Mouse (Mus musculus) liver, embryonic 16.5 days (tissue): ENCODE measurements around the gene Tppp3. TPM values are rescaled to one million over a fixed set of nuclear protein-coding genes. Genes with fewer than 3 reads are reported as not detected.
A peak's percentile ranks its signal among the peaks of the same experiment; 100 is the strongest.

ENCODE experiments used
- ATAC-seq: fragments of 200-750 bp; cut with Nextera tagmentation; 2 replicates; pipeline ENCODE4 v1.8.0; 2017; ENCODE audit warnings: low read depth, mild to moderate bottlenecking, moderate number of reproducible peaks, moderate library complexity
- H3K27ac ChIP-seq: fragments of 300-500 bp; sonication (generic); 2 replicates; pipeline ENCODE4 v1.5.1; 2014; ENCODE audit warnings: mild to moderate bottlenecking, low read length
- H3K27me3 ChIP-seq: fragments of 300-500 bp; sonication (generic); 2 replicates; pipeline ENCODE4 v1.6.1; 2014; ENCODE audit warnings: low read depth, low read length, mixed read lengths; ENCODE audit not compliant: control insufficient read depth, insufficient read depth
- H3K36me3 ChIP-seq: fragments of 300-500 bp; sonication (generic); 2 replicates; pipeline ENCODE4 v1.6.1; 2014; ENCODE audit warnings: mild to moderate bottlenecking; ENCODE audit not compliant: control insufficient read depth, insufficient read depth
- H3K4me1 ChIP-seq: fragments of 300-500 bp; sonication (generic); 2 replicates; pipeline ENCODE4 v1.6.1; 2014; ENCODE audit warnings: low read depth, low read length, mixed read lengths; ENCODE audit not compliant: control insufficient read depth
- H3K4me2 ChIP-seq: fragments of 300-500 bp; sonication (generic); 2 replicates; pipeline ENCODE4 v1.6.1; 2014; ENCODE audit warnings: low read depth, low read length, mixed read lengths
- H3K4me3 ChIP-seq: fragments of 300-500 bp; sonication (generic); 2 replicates; pipeline ENCODE4 v1.5.1; 2014; ENCODE audit warnings: low read depth, mild to moderate bottlenecking, low read length
- H3K9ac ChIP-seq: fragments of 300-500 bp; sonication (generic); 2 replicates; pipeline ENCODE4 v1.6.1; 2014; ENCODE audit warnings: low read depth, low read length
- H3K9me3 ChIP-seq: fragments of 300-500 bp; sonication (generic); replicated peaks from 2 replicates; pipeline ENCODE4 v1.6.1; 2016; ENCODE audit warnings: low read length; ENCODE audit not compliant: control insufficient read depth
- WGBS: fragments of 180-500 bp; shearing (Covaris S2); extraction: QIAGEN DNeasy Blood & Tissue Kit; methylation state at CpG from one replicate; pipeline ENCODE4 v1.1.7; 2014; ENCODE audit not compliant: insufficient replicate concordance; 5-methylcytosine and 5-hydroxymethylcytosine counted together
- polyA plus RNA-seq: library from polyadenylated mRNA; unstranded; fragments of >200 nt; fragmentation: Nextera tagmentation; extraction: Ambion mirVana; gene quantifications from 2 replicates; pipeline ENCODE4 v1.2.1, GENCODE M21; 2015

The Tppp3 gene
- polyA plus RNA-seq, 1 experiment from 2014 or later, result 5.9 TPM

DNA sequence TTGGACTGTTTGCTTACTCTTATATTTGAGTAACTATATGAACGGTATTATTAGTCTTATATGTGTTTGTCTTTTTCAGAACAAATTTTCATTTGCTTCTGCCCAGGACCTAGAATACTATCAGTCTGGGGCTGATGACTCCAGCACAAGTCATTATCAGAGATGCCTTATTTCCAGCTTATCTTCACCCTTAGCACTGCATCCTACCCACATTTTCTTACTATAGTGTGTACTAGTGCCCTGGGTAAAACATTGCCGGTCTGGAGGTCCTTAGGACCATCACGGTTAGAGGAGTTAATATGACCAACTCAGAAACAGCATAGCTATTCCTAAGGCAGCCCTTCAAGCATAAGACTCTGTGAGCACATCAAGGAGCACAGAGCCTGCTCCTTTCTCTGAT lies 23.1 kb downstream of the Tppp3 start:
- Histone ChIP-seq H3K27me3 (no peaks in the 10 kb centered on the region; the same call in 1 of the 2 replicates), H3K9ac (peak overlapping the region; percentile 43), H3K4me3 (0 out of 2 replicates have a peak overlapping the region, but pooled peaks have one; percentile 14), H3K27ac (peak overlapping the region; percentile 84), H3K4me1 (peaks cover 38% of the 10 kb centered on the region), H3K4me2 (peak overlapping the region; percentile 50), H3K36me3 (no peaks in the 10 kb centered on the region), H3K9me3 (no peaks in the 10 kb centered on the region)
- WGBS, result 29% methylated on average over 3 of the region's 3 CpGs
- peak; percentile 97 for ATAC-seq

DNA sequence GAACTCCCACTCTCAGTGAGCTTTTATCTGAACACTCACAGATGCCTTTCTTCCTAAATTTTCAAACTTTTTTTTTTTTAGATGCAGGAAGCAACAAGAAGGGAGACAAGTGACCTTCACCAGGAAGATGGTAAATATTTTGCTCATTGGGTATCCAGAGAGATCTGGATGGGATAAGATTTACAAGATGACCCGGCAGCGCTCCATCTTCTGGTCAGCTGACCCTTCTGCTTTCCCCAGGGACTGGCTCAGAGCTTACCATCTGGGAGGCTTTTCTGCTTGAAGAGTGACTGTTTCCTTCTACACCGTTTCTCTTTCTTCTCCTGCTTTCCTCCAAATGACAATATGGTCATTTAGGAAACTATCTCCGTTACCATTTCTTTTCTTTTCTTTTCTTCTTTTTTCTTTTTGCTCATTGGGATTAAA lies 25.2 kb downstream of the Tppp3 start:
- Histone ChIP-seq H3K9me3 (no peaks in the 10 kb centered on the region), H3K4me2 (no peak overlapping the region), H3K9ac (no peak overlapping the region), H3K27me3 (no peaks in the 10 kb centered on the region), H3K36me3 (no peaks in the 10 kb centered on the region), H3K4me1 (peaks cover 35% of the 10 kb centered on the region), H3K27ac (no peak overlapping the region; the same call in 1 of the 2 replicates), H3K4me3 (no peak overlapping the region)
- 60% methylated on average over 4 of the region's 4 CpGs for WGBS
- ATAC-seq, result no peak

DNA sequence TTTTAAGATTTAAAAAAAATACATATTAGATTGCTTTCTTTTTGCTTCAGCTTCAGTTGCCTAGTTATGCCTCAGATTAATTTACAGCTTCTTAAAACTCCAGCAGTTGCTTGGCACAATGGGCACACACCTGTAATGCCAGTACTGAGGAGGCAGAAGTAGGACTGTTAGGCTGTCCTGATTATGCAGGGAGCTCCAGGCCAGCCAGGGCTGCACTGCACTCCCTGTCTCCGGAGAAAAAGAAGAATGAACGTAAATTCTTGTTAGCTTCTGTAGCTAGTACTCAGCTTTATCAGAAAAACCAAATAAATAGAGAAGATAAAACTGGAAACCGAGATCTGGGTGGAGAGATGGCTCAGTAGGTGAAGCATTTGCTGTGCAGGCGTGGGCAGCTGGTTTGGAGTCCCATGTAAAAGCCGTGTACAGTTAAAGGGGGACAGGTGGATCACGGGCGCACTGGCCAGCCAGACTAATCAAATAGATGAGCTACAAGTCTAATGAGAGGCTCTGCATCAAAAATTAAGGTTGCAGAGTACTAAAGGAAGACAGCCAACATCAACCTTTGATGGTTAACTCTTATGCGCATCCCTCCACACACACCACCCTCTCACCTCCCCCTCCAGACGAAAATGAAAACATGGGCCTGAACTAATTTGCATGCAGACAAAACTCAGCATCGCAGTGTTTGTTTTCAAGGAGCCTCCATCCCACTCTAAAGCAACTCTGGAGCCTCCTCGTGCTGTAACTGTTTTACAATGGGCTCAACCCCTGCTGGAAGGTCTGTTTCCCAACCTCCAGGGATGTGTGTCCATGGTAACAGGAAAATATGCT lies 25.8 kb downstream of the Tppp3 start:
- H3K36me3 ChIP-seq, result no peaks in the 10 kb centered on the region

DNA sequence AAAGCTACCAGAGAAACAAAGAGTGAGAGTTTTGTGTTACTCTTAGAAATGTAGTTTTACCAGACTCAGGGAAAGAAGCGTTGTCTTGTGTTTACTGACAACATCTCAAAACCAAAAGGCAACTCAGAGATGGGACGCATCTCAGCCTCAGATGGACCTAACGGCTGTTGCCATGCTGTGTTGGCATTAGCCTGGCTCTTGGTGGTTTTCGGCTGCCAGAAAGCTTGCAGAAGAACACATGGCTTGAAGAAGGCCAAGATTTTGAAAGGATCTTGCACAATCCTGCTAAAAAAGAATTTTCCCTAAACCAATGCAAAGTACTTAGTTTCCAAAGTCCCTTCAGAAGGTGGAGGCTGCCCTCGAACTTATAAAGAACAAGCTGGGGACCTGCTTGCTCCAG lies 28.7 kb downstream of the Tppp3 start:
- Histone ChIP-seq H3K4me3 (no peak overlapping the region), H3K27me3 (no peaks in the 10 kb centered on the region), H3K9ac (no peak overlapping the region), H3K36me3 (no peaks in the 10 kb centered on the region), H3K27ac (no peak overlapping the region), H3K4me2 (no peak overlapping the region), H3K9me3 (no peaks in the 10 kb centered on the region), H3K4me1 (peaks cover 22% of the 10 kb centered on the region)
- no peak for ATAC-seq
- WGBS, result 79% methylated on average over 5 of the region's 5 CpGs

More for the DNA sequence above, 25.8 kb downstream of the Tppp3 start:
- no peak for ATAC-seq
- Histone ChIP-seq H3K4me2 (no peak overlapping the region), H3K9ac (no peak overlapping the region), H3K4me1 (peaks cover 35% of the 10 kb centered on the region), H3K27me3 (no peaks in the 10 kb centered on the region), H3K9me3 (no peaks in the 10 kb centered on the region), H3K27ac (peak overlapping the region; percentile 3; the same call in 1 of the 2 replicates), H3K4me3 (no peak overlapping the region)
- WGBS, result 35% methylated on average over 11 of the region's 11 CpGs

DNA sequence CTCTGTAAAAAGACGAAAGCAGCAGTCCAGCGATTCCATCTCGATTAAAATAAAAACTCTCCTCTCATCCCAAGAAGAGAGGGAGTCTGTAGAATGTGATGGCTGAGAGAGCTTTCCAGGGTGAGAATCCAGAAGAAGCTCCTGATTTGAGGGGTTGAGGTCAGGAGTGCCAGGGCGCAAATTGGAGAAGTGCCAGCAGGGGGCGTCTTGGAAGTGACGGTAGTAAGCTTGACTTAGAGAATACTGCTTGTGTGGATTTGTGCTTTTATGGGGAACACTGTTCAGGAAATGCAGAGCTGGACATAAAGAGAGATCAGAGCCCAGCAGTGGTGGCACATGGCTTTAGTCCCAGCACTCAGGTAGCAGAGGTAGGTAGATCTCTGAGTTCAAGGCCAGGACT lies 29.9 kb downstream of the Tppp3 start:
- H3K9me3 ChIP-seq, result no peaks in the 10 kb centered on the region
- H3K27ac ChIP-seq, result no peak overlapping the region
- no peaks in the 10 kb centered on the region for H3K36me3 ChIP-seq
- no peak overlapping the region for H3K9ac ChIP-seq
- ATAC-seq, result no peak
- H3K4me3 ChIP-seq, result no peak overlapping the region
- peaks cover 3% of the 10 kb centered on the region; the same call in 1 of the 2 replicates for H3K27me3 ChIP-seq
- peaks cover 13% of the 10 kb centered on the region for H3K4me1 ChIP-seq
- 5% methylated on average over 6 of the region's 6 CpGs for WGBS
- no peak overlapping the region for H3K4me2 ChIP-seq

DNA sequence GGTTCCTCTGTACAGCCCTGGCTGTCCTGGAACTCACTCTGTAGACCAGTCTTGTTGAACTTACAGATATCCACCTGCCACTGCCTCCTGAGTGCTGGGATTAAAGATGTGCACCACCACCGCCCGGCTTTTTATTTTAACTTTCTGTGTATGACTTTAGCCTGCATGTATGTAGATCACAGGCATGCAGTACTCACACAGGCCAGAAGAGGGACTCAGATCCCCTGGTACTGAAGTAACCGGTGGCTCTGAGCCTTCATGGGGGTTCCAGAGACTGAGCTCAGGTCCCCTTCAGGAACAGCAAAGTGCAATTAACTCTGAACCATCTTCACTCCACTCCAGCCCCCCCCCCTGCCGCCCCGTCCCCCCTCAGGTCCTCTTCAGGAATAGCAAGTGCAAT lies 32.5 kb downstream of the Tppp3 start:
- H3K4me1 ChIP-seq, result peaks cover 1% of the 10 kb centered on the region; the same call in 1 of the 2 replicates
- H3K4me2 ChIP-seq, result no peak overlapping the region
- no peak overlapping the region for H3K4me3 ChIP-seq
- WGBS, result 50% methylated on average over 5 of the region's 5 CpGs
- H3K27ac ChIP-seq, result no peak overlapping the region
- H3K27me3 ChIP-seq, result peaks cover 3% of the 10 kb centered on the region; the same call in 1 of the 2 replicates
- no peaks in the 10 kb centered on the region for H3K36me3 ChIP-seq
- no peaks in the 10 kb centered on the region for H3K9me3 ChIP-seq
- no peak for ATAC-seq
- no peak overlapping the region for H3K9ac ChIP-seq

DNA sequence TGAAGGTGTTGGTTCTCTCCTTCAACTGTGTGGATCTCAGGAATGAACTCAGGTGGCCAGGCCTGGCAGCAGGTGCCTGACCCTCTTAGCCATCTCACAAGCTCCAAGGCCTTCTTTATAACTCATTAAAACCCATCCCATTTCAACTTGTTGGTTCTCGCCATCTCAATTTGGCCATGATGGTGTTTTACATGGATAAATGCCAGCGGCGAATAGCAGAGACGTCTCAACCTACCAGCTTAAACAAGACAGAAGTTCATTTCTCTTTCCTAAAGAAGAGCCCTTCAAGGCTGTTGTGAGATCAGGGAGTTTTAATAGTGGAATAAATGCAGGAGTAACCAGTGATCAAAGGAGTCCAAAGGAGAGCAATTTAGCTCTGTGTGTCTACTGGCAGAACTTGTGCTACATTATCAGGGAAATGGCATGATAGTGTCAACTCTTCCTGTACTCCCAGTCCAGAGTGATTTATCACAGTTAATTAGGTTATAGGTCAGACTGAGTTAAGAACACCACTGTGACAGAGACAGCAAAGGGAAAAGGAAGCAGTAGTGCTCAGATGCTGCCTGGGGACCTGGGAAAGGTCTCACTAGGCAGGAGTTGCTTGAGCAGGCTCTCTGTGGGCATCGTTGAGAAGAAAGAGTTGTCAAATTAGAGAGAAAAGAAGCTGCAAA lies 34.1 kb downstream of the Tppp3 start:
- peaks cover 6% of the 10 kb centered on the region; the same call in 1 of the 2 replicates for H3K27me3 ChIP-seq
- no peak overlapping the region for H3K9ac ChIP-seq
- no peaks in the 10 kb centered on the region for H3K4me1 ChIP-seq
- WGBS, result 63% methylated on average over 5 of the region's 5 CpGs
- H3K9me3 ChIP-seq, result no peaks in the 10 kb centered on the region
- no peak overlapping the region for H3K27ac ChIP-seq
- ATAC-seq, result no peak
- H3K4me3 ChIP-seq, result no peak overlapping the region
- H3K36me3 ChIP-seq, result no peaks in the 10 kb centered on the region
- no peak overlapping the region for H3K4me2 ChIP-seq

DNA sequence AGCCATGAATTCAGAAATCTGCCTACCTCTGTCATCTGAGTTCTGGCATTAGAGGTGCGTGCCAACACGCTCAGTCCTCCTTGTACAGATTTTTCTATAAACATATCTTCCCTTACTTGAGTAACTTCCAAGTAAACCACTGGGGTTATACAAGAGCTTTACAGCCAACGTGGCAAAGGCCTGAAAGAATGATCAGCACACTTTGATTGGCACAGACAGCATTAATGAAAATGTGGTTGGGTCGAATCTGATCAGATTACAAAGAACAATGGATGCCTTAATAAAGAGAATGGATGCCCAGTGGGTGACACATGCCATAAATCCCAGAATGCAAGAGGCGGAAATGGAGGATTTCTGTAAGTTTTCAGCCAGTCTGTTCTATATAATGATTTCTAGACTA lies 35.1 kb downstream of the Tppp3 start:
- WGBS, result 47% methylated on average over 5 of the region's 5 CpGs
- H3K27ac ChIP-seq, result no peak overlapping the region
- H3K27me3 ChIP-seq, result peaks cover 6% of the 10 kb centered on the region; the same call in 1 of the 2 replicates
- H3K36me3 ChIP-seq, result no peaks in the 10 kb centered on the region
- no peak overlapping the region for H3K9ac ChIP-seq
- no peaks in the 10 kb centered on the region for H3K4me1 ChIP-seq
- H3K4me3 ChIP-seq, result no peak overlapping the region
- ATAC-seq, result no peak
- H3K9me3 ChIP-seq, result no peaks in the 10 kb centered on the region
- H3K4me2 ChIP-seq, result no peak overlapping the region

DNA sequence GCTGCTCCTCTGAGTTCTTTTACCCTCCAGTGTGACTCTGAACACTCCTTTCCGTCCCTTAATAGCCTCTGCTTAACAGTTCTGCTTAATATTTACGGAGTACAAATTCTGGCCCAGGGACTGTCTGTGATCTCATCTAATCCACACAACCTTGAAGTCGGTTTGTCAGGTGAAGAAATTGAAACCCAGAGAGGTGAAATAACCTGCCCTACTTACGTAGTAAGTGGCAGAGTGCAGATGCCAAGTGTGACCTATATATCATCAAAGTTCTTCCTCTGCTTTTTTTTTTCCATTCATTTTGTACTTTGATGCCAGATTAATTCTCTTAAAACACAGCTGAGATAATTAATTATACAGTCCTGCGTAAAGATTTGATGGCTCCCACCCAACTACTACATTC lies 37.2 kb downstream of the Tppp3 start:
- Histone ChIP-seq H3K9ac (no peak overlapping the region), H3K4me2 (no peak overlapping the region), H3K4me3 (no peak overlapping the region), H3K27ac (no peak overlapping the region), H3K9me3 (no peaks in the 10 kb centered on the region), H3K27me3 (peaks cover 6% of the 10 kb centered on the region; the same call in 1 of the 2 replicates), H3K4me1 (no peaks in the 10 kb centered on the region), H3K36me3 (no peaks in the 10 kb centered on the region)
- ATAC-seq, result no peak
- WGBS, result 60% methylated on average over 5 of the region's 5 CpGs
